Mouse (Mus musculus): ENCODE results near the gene Duox1. TPM values are rescaled to one million over a fixed set of nuclear protein-coding genes. Genes with fewer than 3 reads are reported as not detected.

Duox1 gene
- polyA plus RNA-seq, 1 experiment = not detected

DNA sequence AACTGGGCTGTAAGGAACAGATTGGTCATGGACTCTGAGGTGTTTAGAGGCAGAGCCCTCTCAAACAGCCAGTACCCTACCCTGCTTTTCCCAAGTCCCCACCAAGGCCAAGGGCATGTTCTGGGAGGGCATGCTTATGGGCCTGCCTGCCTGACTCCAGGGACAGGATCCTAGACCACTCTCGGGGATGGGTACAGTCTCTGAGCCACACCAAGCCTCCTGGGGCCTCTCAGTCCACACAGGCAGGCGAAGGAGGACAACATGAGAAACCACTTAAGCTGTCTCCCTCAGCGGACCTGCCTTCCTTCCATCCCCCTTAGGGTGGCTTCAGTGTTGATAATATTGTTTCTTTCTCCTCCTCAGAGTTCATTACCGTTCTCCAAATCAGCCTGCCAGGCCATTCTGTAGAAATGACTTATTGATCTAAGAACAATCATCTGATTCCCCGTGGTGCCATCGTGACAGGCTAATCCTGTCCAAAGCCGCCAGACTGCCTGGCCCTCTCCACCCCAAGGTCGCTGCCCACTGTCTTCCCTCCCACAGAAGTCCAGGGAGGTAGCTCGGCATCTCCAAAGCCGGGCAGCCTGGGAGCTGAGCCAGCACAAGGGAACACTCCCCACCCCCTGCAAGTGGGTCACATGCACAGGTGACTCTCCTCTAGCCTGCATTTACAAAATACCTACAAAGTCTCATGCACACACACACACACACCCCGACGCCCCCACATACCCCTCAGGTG is 38.9 kb downstream of the Duox1 start:
- H3K9me3 ChIP-seq (replicated peaks; ENCODE audit: control insufficient read depth, insufficient read depth, low read length, poor library complexity, severe bottlenecking) = no peaks in the 10 kb centered on the region
- TF ChIP-seq CTCF (IDR thresholded peaks at IDR 0.05; ENCODE audit: low read depth, low read length) = no peak
- TF ChIP-seq EP300 (IDR thresholded peaks at IDR 0.05; ENCODE audit: insufficient read depth, low read depth, low read length) = no peak
- TF ChIP-seq POLR2A (IDR thresholded peaks at IDR 0.05; ENCODE audit: insufficient read depth, low read length) = no peak
- H3K9ac ChIP-seq (ENCODE audit: low read depth, poor library complexity, severe bottlenecking) = no peak overlapping the region
- no peaks in the 10 kb centered on the region for H3K36me3 ChIP-seq (ENCODE audit: control insufficient read depth, insufficient read depth, low read length, poor library complexity, severe bottlenecking)
- H3K27me3 ChIP-seq (ENCODE audit: control insufficient read depth, insufficient read depth, low read length, poor library complexity, severe bottlenecking) = no peaks in the 10 kb centered on the region
- H3K4me1 ChIP-seq (ENCODE audit: control insufficient read depth, insufficient read depth, low read length) = peaks cover 17% of the 10 kb centered on the region
- H3K4me3 ChIP-seq (ENCODE audit: low read depth, low read length) = no peak overlapping the region
- no peak overlapping the region for H3K27ac ChIP-seq (ENCODE audit: insufficient read depth, low read length)

DNA sequence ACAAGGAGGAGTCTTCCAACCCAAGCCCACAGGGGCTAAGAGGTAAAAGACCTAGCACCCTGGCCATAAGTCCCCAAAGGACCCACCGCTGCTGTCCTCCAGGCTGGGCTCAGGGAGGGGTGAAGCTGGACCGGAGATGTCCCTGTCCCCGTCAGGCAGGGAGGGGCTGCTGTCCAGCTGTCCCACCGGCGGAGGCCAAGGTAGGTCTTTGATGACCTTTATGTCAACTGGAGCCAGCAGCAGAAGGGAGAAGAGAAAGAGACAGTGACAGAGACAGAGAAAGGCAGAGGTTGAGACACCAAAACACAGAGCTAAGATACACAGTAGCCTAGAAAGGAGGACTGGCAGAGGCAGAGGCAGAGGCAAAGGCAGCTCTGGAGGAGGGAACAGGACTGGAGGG is 39.9 kb downstream of the Duox1 start:
- Histone ChIP-seq H3K27me3 (ENCODE audit: control insufficient read depth, insufficient read depth, low read length, poor library complexity, severe bottlenecking) (no peaks in the 10 kb centered on the region), H3K4me1 (ENCODE audit: control insufficient read depth, insufficient read depth, low read length) (peaks cover 19% of the 10 kb centered on the region), H3K27ac (ENCODE audit: insufficient read depth, low read length) (no peak overlapping the region), H3K9me3 (replicated peaks; ENCODE audit: control insufficient read depth, insufficient read depth, low read length, poor library complexity, severe bottlenecking) (no peaks in the 10 kb centered on the region), H3K9ac (ENCODE audit: low read depth, poor library complexity, severe bottlenecking) (no peak overlapping the region), H3K4me3 (ENCODE audit: low read depth, low read length) (no peak overlapping the region), H3K36me3 (ENCODE audit: control insufficient read depth, insufficient read depth, low read length, poor library complexity, severe bottlenecking) (no peaks in the 10 kb centered on the region)
- TF ChIP-seq POLR2A (IDR thresholded peaks at IDR 0.05; ENCODE audit: insufficient read depth, low read length) (no peak), EP300 (IDR thresholded peaks at IDR 0.05; ENCODE audit: insufficient read depth, low read depth, low read length) (no peak), CTCF (IDR thresholded peaks at IDR 0.05; ENCODE audit: low read depth, low read length) (no peak)

DNA sequence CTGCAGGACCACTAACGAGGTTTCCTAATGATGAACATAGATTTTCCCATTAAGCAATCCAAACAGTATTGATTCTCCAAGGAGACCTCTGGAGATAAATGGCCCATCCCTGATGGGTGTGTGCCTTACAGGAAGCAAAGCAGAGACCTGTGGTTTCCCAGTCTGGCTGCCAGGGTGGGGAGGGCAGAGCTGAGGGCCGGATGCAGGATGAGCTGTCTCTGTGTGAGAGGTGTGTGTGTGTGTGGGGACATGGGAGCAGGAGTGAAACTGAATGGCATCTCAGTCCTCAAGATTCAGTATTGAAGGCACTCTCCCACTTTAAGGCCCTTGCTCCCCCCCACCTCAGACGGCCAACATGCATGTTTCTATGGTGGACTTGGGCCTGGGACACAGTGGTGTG is 40.7 kb downstream of the Duox1 start:
- H3K4me1 ChIP-seq (ENCODE audit: control insufficient read depth, insufficient read depth, low read length) = peaks cover 21% of the 10 kb centered on the region
- no peak for TF ChIP-seq EP300 (IDR thresholded peaks at IDR 0.05; ENCODE audit: insufficient read depth, low read depth, low read length)
- TF ChIP-seq CTCF (IDR thresholded peaks at IDR 0.05; ENCODE audit: low read depth, low read length) = no peak
- TF ChIP-seq POLR2A (IDR thresholded peaks at IDR 0.05; ENCODE audit: insufficient read depth, low read length) = no peak
- H3K9me3 ChIP-seq (replicated peaks; ENCODE audit: control insufficient read depth, insufficient read depth, low read length, poor library complexity, severe bottlenecking) = no peaks in the 10 kb centered on the region
- no peaks in the 10 kb centered on the region for H3K36me3 ChIP-seq (ENCODE audit: control insufficient read depth, insufficient read depth, low read length, poor library complexity, severe bottlenecking)
- H3K27me3 ChIP-seq (ENCODE audit: control insufficient read depth, insufficient read depth, low read length, poor library complexity, severe bottlenecking) = no peaks in the 10 kb centered on the region
- H3K9ac ChIP-seq (ENCODE audit: low read depth, poor library complexity, severe bottlenecking) = no peak overlapping the region
- no peak overlapping the region for H3K27ac ChIP-seq (ENCODE audit: insufficient read depth, low read length)
- no peak overlapping the region for H3K4me3 ChIP-seq (ENCODE audit: low read depth, low read length)

DNA sequence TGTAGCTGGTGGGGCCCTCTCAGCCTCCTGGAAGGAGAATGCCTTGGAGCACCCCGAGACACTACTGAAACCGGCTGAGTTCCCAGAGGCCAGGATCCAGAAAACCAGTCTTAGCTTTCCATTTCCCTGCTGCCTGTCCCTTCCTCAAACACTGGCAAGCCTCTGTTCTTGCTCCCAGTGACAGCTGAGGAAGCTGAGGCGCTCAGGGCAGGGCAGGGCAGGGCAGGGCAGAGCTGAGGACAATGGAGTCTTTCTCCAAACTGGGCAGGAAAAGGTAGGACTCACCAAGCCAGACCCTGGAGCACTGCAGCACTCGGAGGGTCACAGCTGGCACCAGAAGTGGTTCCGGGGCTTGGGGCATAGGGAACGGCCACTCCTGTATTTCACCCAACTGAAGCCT is 44.8 kb downstream of the Duox1 start:
- H3K4me3 ChIP-seq (ENCODE audit: low read depth, low read length) = no peak overlapping the region
- TF ChIP-seq EP300 (IDR thresholded peaks at IDR 0.05; ENCODE audit: insufficient read depth, low read depth, low read length) (no peak), CTCF (IDR thresholded peaks at IDR 0.05; ENCODE audit: low read depth, low read length) (no peak), POLR2A (IDR thresholded peaks at IDR 0.05; ENCODE audit: insufficient read depth, low read length) (no peak)
- H3K27ac ChIP-seq (ENCODE audit: insufficient read depth, low read length) = no peak overlapping the region

DNA sequence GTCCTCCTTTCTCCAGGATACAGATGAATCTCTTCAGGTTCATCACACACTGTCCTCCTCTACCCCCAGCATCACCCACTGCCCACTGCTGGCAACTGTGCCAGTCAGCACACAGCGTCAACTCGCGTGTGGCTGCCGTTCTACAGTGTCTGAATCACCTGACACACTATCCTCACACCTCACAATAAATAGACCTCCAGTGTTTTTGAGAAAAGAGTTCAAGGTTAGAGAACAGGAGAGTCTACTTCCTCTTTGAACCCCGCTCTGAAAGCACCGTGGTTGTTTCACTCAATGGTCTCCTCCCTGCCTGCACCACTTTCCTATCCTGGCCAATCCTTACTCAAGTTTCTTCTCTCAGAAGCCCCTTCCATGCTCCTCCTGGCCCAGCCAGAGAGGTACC is 45.7 kb downstream of the Duox1 start:
- H3K36me3 ChIP-seq (ENCODE audit: control insufficient read depth, insufficient read depth, low read length, poor library complexity, severe bottlenecking) = no peaks in the 10 kb centered on the region
- no peak overlapping the region for H3K4me3 ChIP-seq (ENCODE audit: low read depth, low read length)

More for the DNA sequence above, 44.8 kb downstream of the Duox1 start:
- no peaks in the 10 kb centered on the region for H3K36me3 ChIP-seq (ENCODE audit: control insufficient read depth, insufficient read depth, low read length, poor library complexity, severe bottlenecking)
- H3K27me3 ChIP-seq (ENCODE audit: control insufficient read depth, insufficient read depth, low read length, poor library complexity, severe bottlenecking) = no peaks in the 10 kb centered on the region
- no peak overlapping the region for H3K9ac ChIP-seq (ENCODE audit: low read depth, poor library complexity, severe bottlenecking)
- no peaks in the 10 kb centered on the region for H3K9me3 ChIP-seq (replicated peaks; ENCODE audit: control insufficient read depth, insufficient read depth, low read length, poor library complexity, severe bottlenecking)
- H3K4me1 ChIP-seq (ENCODE audit: control insufficient read depth, insufficient read depth, low read length) = peaks cover 8% of the 10 kb centered on the region

GRCm38 (mm10) chr2:122361868-122362621 is 46.6 kb downstream of the Duox1 start:
- Histone ChIP-seq H3K4me1 (ENCODE audit: control insufficient read depth, insufficient read depth, low read length) (peaks cover 4% of the 10 kb centered on the region), H3K27ac (ENCODE audit: insufficient read depth, low read length) (no peak overlapping the region), H3K9me3 (replicated peaks; ENCODE audit: control insufficient read depth, insufficient read depth, low read length, poor library complexity, severe bottlenecking) (no peaks in the 10 kb centered on the region), H3K36me3 (ENCODE audit: control insufficient read depth, insufficient read depth, low read length, poor library complexity, severe bottlenecking) (no peaks in the 10 kb centered on the region), H3K9ac (ENCODE audit: low read depth, poor library complexity, severe bottlenecking) (no peak overlapping the region), H3K27me3 (ENCODE audit: control insufficient read depth, insufficient read depth, low read length, poor library complexity, severe bottlenecking) (no peaks in the 10 kb centered on the region), H3K4me3 (ENCODE audit: low read depth, low read length) (no peak overlapping the region)
- TF ChIP-seq EP300 (IDR thresholded peaks at IDR 0.05; ENCODE audit: insufficient read depth, low read depth, low read length) (peak; percentile 89), POLR2A (IDR thresholded peaks at IDR 0.05; ENCODE audit: insufficient read depth, low read length) (no peak)

More for the DNA sequence above, 45.7 kb downstream of the Duox1 start:
- H3K9me3 ChIP-seq (replicated peaks; ENCODE audit: control insufficient read depth, insufficient read depth, low read length, poor library complexity, severe bottlenecking) = no peaks in the 10 kb centered on the region
- H3K27ac ChIP-seq (ENCODE audit: insufficient read depth, low read length) = 0 out of 2 replicates have a peak overlapping the region, but pooled peaks have one; percentile 18
- H3K9ac ChIP-seq (ENCODE audit: low read depth, poor library complexity, severe bottlenecking) = no peak overlapping the region
- no peak for TF ChIP-seq POLR2A (IDR thresholded peaks at IDR 0.05; ENCODE audit: insufficient read depth, low read length)
- TF ChIP-seq EP300 (IDR thresholded peaks at IDR 0.05; ENCODE audit: insufficient read depth, low read depth, low read length) = no peak
- no peak for TF ChIP-seq CTCF (IDR thresholded peaks at IDR 0.05; ENCODE audit: low read depth, low read length)
- H3K27me3 ChIP-seq (ENCODE audit: control insufficient read depth, insufficient read depth, low read length, poor library complexity, severe bottlenecking) = no peaks in the 10 kb centered on the region
- peaks cover 4% of the 10 kb centered on the region for H3K4me1 ChIP-seq (ENCODE audit: control insufficient read depth, insufficient read depth, low read length)

Measured in ES-Bruce4 (cell line).